Mouse (Mus musculus): ENCODE data around the gene Zfp553. TPM values are rescaled to one million over a fixed set of nuclear protein-coding genes. Genes with fewer than 3 reads are reported as not detected.

Zfp553 gene
- polyA plus RNA-seq, 1 experiment = 6.6 TPM

DNA sequence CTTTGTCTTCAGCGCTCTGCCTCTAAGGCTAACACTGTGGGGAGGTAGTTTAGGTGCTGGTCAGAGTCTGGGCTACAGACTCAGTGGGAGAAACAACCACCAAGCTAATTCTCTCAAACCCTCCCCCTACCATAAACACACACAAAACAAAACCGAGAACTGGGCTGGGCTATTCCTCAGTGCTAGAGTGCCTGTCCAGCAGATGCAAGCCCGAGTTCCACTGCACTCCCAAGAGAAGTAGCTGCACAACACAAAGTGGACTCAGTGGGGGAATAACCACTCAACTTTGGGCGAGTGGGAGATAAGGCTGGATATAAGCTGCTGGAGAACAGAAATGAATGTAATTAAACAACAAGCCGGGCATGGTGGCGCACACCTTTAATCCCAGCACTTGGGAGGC, 42.2 kb upstream of the Zfp553 start:
- no peak for TF ChIP-seq CTCF (IDR thresholded peaks at IDR 0.05; ENCODE audit: control insufficient read depth, insufficient read depth, low read length)
- TF ChIP-seq POLR2A (IDR thresholded peaks at IDR 0.05; ENCODE audit: borderline replicate concordance, control insufficient read depth, low read depth, low read length) = no peak
- Histone ChIP-seq H3K4me3 (replicated peaks; ENCODE audit: control insufficient read depth, low read depth, low read length) (no peak overlapping the region), H3K4me1 (ENCODE audit: control insufficient read depth, insufficient read depth, low read length) (peaks cover 3% of the 10 kb centered on the region), H3K27ac (ENCODE audit: control insufficient read depth, insufficient read depth, low read depth, low read length, poor library complexity) (no peak overlapping the region)
- WGBS = 85% methylated on average over 6 of the region's 6 CpGs

DNA sequence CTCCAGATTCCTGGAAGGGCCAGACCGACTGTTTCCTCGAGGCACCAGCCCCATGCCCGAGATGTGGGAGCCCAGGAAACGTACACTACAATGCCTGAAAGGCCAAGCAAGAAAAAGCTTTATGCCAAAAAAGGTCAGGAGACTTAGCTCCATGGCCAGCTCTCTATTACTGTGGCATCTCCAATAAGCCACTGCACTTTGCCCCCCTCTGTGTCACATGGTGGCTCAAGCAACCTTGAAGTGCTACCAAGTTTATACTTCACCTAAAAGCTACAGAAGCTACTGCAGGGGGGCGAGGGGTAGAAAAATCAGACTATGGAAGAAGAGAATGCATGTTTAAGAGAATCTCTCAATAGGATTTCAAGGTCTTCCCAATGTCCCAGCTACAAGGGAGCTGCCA, 39.9 kb upstream of the Zfp553 start:
- H3K4me3 ChIP-seq (replicated peaks; ENCODE audit: control insufficient read depth, low read depth, low read length) = no peak overlapping the region
- peaks cover 4% of the 10 kb centered on the region for H3K4me1 ChIP-seq (ENCODE audit: control insufficient read depth, insufficient read depth, low read length)
- WGBS = 85% methylated on average over 5 of the region's 5 CpGs
- TF ChIP-seq POLR2A (IDR thresholded peaks at IDR 0.05; ENCODE audit: borderline replicate concordance, control insufficient read depth, low read depth, low read length) (no peak), CTCF (IDR thresholded peaks at IDR 0.05; ENCODE audit: control insufficient read depth, insufficient read depth, low read length) (no peak)
- H3K27ac ChIP-seq (ENCODE audit: control insufficient read depth, insufficient read depth, low read depth, low read length, poor library complexity) = no peak overlapping the region

DNA sequence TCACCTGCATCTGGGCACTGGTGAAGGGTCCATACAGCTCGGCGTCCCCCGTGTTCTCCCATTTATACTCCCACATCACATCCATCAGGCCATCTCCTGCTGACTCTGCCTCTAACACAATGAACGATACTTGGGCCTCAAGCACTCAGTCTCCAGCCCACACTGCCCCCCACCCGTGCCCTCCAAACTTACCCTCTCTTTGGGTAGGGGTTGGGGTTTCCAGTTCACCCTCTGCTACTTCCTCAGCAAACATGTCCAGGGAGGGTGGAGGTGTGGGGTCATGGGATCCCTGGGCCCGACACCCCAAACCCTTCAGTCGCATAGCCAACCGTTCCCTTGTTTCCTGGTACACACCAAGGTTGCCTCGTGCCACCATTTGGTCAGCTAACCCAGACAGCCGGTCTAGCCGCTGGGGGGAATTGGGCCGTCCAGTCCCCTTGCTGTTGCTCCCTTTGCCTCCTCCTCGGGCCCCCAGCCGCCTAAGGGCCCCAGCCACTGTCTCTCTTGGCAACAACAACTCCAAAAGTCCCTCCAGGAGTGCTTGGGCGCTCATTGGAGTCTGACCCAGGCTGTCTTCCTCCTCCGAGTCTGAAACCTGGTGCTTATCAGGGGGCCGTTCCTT, 38.7 kb upstream of the Zfp553 start:
- Histone ChIP-seq H3K27ac (ENCODE audit: control insufficient read depth, insufficient read depth, low read depth, low read length, poor library complexity) (no peak overlapping the region), H3K4me1 (ENCODE audit: control insufficient read depth, insufficient read depth, low read length) (peaks cover 4% of the 10 kb centered on the region), H3K4me3 (replicated peaks; ENCODE audit: control insufficient read depth, low read depth, low read length) (no peak overlapping the region)
- TF ChIP-seq CTCF (IDR thresholded peaks at IDR 0.05; ENCODE audit: control insufficient read depth, insufficient read depth, low read length) = no peak
- no peak for TF ChIP-seq POLR2A (IDR thresholded peaks at IDR 0.05; ENCODE audit: borderline replicate concordance, control insufficient read depth, low read depth, low read length)
- WGBS = 91% methylated on average over 17 of the region's 17 CpGs

DNA sequence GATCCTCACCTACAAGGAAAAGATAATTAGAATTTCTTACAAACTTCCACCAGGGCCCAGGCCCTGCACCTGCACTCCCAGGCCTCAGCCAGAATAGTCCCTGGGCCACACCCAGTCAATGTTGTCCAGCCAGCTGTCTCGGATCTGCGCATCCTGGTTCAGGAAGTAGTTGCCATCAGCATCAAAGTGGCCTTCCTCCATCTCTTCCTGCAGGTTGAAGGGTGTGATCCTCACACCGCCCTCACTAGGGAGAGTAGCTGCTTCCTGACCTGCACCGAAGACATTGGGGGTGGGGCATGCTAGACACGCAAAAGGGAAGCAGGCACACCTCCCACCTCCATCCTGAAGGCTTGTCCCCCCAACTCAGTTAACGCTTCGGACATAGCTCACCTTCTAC, 38.2 kb upstream of the Zfp553 start:
- WGBS = 60% methylated on average over 7 of the region's 7 CpGs
- H3K4me3 ChIP-seq (replicated peaks; ENCODE audit: control insufficient read depth, low read depth, low read length) = peak overlapping the region; percentile 84
- TF ChIP-seq POLR2A (IDR thresholded peaks at IDR 0.05; ENCODE audit: borderline replicate concordance, control insufficient read depth, low read depth, low read length) = no peak
- TF ChIP-seq CTCF (IDR thresholded peaks at IDR 0.05; ENCODE audit: control insufficient read depth, insufficient read depth, low read length) = no peak
- no peak overlapping the region for H3K27ac ChIP-seq (ENCODE audit: control insufficient read depth, insufficient read depth, low read depth, low read length, poor library complexity)
- peaks cover 4% of the 10 kb centered on the region for H3K4me1 ChIP-seq (ENCODE audit: control insufficient read depth, insufficient read depth, low read length)

GRCm38 (mm10) chr7:127195544-127196295, 37.1 kb upstream of the Zfp553 start, which contains the start of gene Cd2bp2:
TSS of gene Cd2bp2 (minus strand) at chr7:127196050.
- TF ChIP-seq CTCF (IDR thresholded peaks at IDR 0.05; ENCODE audit: control insufficient read depth, insufficient read depth, low read length) (peak; percentile 2; the same call in 1 of the 2 replicates), POLR2A (IDR thresholded peaks at IDR 0.05; ENCODE audit: borderline replicate concordance, control insufficient read depth, low read depth, low read length) (peak; percentile 48)
- peaks cover 4% of the 10 kb centered on the region for H3K4me1 ChIP-seq (ENCODE audit: control insufficient read depth, insufficient read depth, low read length)
- under 1% methylated on average over 51 of the region's 51 CpGs for WGBS
- peak within 1 kb of the TSS; percentile 67 for H3K27ac ChIP-seq (ENCODE audit: control insufficient read depth, insufficient read depth, low read depth, low read length, poor library complexity)
- H3K4me3 ChIP-seq (replicated peaks; ENCODE audit: control insufficient read depth, low read depth, low read length) = peak within 1 kb of the TSS; percentile 84

- H3K4me3 ChIP-seq (replicated peaks; ENCODE audit: control insufficient read depth, low read depth, low read length) = peak overlapping the region; percentile 40
- WGBS = 43% methylated on average over 11 of the region's 11 CpGs
- peak overlapping the region; percentile 42 for H3K27ac ChIP-seq (ENCODE audit: control insufficient read depth, insufficient read depth, low read depth, low read length, poor library complexity)
These were observed 36.4 kb upstream of the Zfp553 start for GRCm38 (mm10) chr7:127196484-127196883.

GRCm38 (mm10) chr7:127206606-127207005, 26.3 kb upstream of the Zfp553 start:
- WGBS = 5% methylated on average over 2 of the region's 2 CpGs
- H3K4me1 ChIP-seq (ENCODE audit: control insufficient read depth, insufficient read depth, low read length) = peaks cover 2% of the 10 kb centered on the region; the same call in 1 of the 2 replicates
- H3K27ac ChIP-seq (ENCODE audit: control insufficient read depth, insufficient read depth, low read depth, low read length, poor library complexity) = peak overlapping the region; percentile 95
- TF ChIP-seq CTCF (IDR thresholded peaks at IDR 0.05; ENCODE audit: control insufficient read depth, insufficient read depth, low read length) = no peak
- TF ChIP-seq POLR2A (IDR thresholded peaks at IDR 0.05; ENCODE audit: borderline replicate concordance, control insufficient read depth, low read depth, low read length) = no peak
- peak overlapping the region; percentile 68 for H3K4me3 ChIP-seq (replicated peaks; ENCODE audit: control insufficient read depth, low read depth, low read length)

More at GRCm38 (mm10) chr7:127196484-127196883, 36.4 kb upstream of the Zfp553 start:
- H3K4me1 ChIP-seq (ENCODE audit: control insufficient read depth, insufficient read depth, low read length) = peaks cover 4% of the 10 kb centered on the region
- TF ChIP-seq POLR2A (IDR thresholded peaks at IDR 0.05; ENCODE audit: borderline replicate concordance, control insufficient read depth, low read depth, low read length) (no peak), CTCF (IDR thresholded peaks at IDR 0.05; ENCODE audit: control insufficient read depth, insufficient read depth, low read length) (no peak)

Measured in bone marrow, adult 2 months (tissue).